In genomic region chr6:52713104-52713896, GRCm38 (mm10) we compare ENCODE assay signal across 8 mouse cellular contexts. TPM values are rescaled to one million over a fixed set of nuclear protein-coding genes. Genes with fewer than 3 reads are reported as not detected.
DNase-seq lines count a peak whose midpoint lies in the region; ATAC-seq and TF ChIP-seq lines count a peak whose summit lies in the region.

Tax1bp1 (plus strand) TSS chr6:52713729.

- H3K4me2 ChIP-seq in kidney, embryonic 14.5 days (replicated peaks; ENCODE audit: low read depth, low read length) = peak within 1 kb of the TSS; percentile 63
- H3K4me2 ChIP-seq in limb, embryonic 14.5 days (replicated peaks; ENCODE audit: low read depth, low read length, severe bottlenecking) = peak within 1 kb of the TSS; percentile 64
- peak within 1 kb of the TSS; percentile 86 for H3K4me2 ChIP-seq in midbrain, embryonic 16.5 days (ENCODE audit: low read length)

- no peaks in the 10 kb centered on the region for H3K9me3 ChIP-seq in heart, embryonic 10.5 days
- H3K9me3 ChIP-seq in kidney, embryonic 14.5 days (ENCODE audit: control insufficient read depth, low read length) = no peaks in the 10 kb centered on the region
- H3K9me3 ChIP-seq in limb, embryonic 14.5 days (ENCODE audit: control insufficient read depth, low read length) = no peaks in the 10 kb centered on the region
- no peaks in the 10 kb centered on the region for H3K9me3 ChIP-seq in midbrain, embryonic 16.5 days (replicated peaks; ENCODE audit: control insufficient read depth, low read length, poor library complexity, severe bottlenecking)

- no peak for TF ChIP-seq CTCF in brain, embryonic 14.5 days (IDR thresholded peaks at IDR 0.05; ENCODE audit: borderline replicate concordance, extremely low read depth, insufficient read depth, insufficient read length)
- TF ChIP-seq CTCF in spleen, adult 2 months (IDR thresholded peaks at IDR 0.05; ENCODE audit: extremely low read depth, insufficient read depth, insufficient read length, insufficient replicate concordance) = no peak

- peak within 1 kb of the TSS; percentile 97 for H3K4me3 ChIP-seq in heart, embryonic 10.5 days
- peak within 1 kb of the TSS; percentile 97 for H3K4me3 ChIP-seq in kidney, embryonic 14.5 days (ENCODE audit: low read length)
- H3K4me3 ChIP-seq in limb, embryonic 14.5 days (replicated peaks; ENCODE audit: low read length) = peak within 1 kb of the TSS; percentile 100
- H3K4me3 ChIP-seq in midbrain, embryonic 16.5 days (ENCODE audit: low read depth, low read length) = peak within 1 kb of the TSS; percentile 86
- peak within 1 kb of the TSS; percentile 95 for H3K4me3 ChIP-seq in spleen, adult 2 months (ENCODE audit: extremely low read depth, insufficient read depth, insufficient read length)

- DNase-seq in CD4-positive helper T cell, adult 2 months (ENCODE audit: low read depth, low spot score) = peak; percentile 96
- peak; percentile 97 for DNase-seq in brain, embryonic 14.5 days (ENCODE audit: low read depth)
- DNase-seq in heart, embryonic 10.5 days (ENCODE audit: low spot score) = peak; percentile 96
- DNase-seq in limb, embryonic 14.5 days (ENCODE audit: low spot score) = peak; percentile 89
- peak; percentile 90 to 93 for DNase-seq in spleen, adult 2 months (ENCODE audit: low read depth in 1 of 2, low spot score in 2 of 2)

- H3K4me1 ChIP-seq in heart, embryonic 10.5 days = peaks cover 5% of the 10 kb centered on the region; the same call in 1 of the 2 replicates
- 0 out of 2 replicates have a peak, but pooled peaks cover 4% of the 10 kb centered on the region for H3K4me1 ChIP-seq in kidney, embryonic 14.5 days (ENCODE audit: control insufficient read depth, insufficient read depth, low read length)
- peaks cover 4% of the 10 kb centered on the region for H3K4me1 ChIP-seq in limb, embryonic 14.5 days (ENCODE audit: control insufficient read depth, insufficient read depth, low read length)
- peaks cover 9% of the 10 kb centered on the region for H3K4me1 ChIP-seq in midbrain, embryonic 16.5 days (ENCODE audit: control insufficient read depth, insufficient read depth, low read length)
- peaks cover 10% of the 10 kb centered on the region for H3K4me1 ChIP-seq in spleen, adult 2 months (ENCODE audit: control insufficient read depth, insufficient read depth, insufficient read length)

- peak; percentile 95 for ATAC-seq in erythroblast, adult 5-6 weeks (replicated peaks; ENCODE audit: low FRiP score, poor library complexity, severe bottlenecking)
- peak; percentile 98 for ATAC-seq in kidney, embryonic 14.5 days (ENCODE audit: low FRiP score, low TSS enrichment)
- peak; percentile 97 for ATAC-seq in limb, embryonic 14.5 days (ENCODE audit: low FRiP score, low read depth)
- ATAC-seq in midbrain, embryonic 16.5 days = peak; percentile 99

- no peaks in the 10 kb centered on the region for H3K27me3 ChIP-seq in heart, embryonic 10.5 days (ENCODE audit: insufficient read depth, poor library complexity, severe bottlenecking)
- no peaks in the 10 kb centered on the region for H3K27me3 ChIP-seq in kidney, embryonic 14.5 days (ENCODE audit: control insufficient read depth, insufficient read depth, low read length)
- H3K27me3 ChIP-seq in limb, embryonic 14.5 days (ENCODE audit: control insufficient read depth, insufficient read depth, low read length) = no peaks in the 10 kb centered on the region
- H3K27me3 ChIP-seq in midbrain, embryonic 16.5 days (ENCODE audit: control insufficient read depth, insufficient read depth, low read depth, low read length) = no peaks in the 10 kb centered on the region
- H3K27me3 ChIP-seq in spleen, adult 2 months (ENCODE audit: control insufficient read depth, insufficient read depth, low read length) = no peaks in the 10 kb centered on the region

- peak within 1 kb of the TSS; percentile 93 for H3K27ac ChIP-seq in heart, embryonic 10.5 days
- peak within 1 kb of the TSS; percentile 83 for H3K27ac ChIP-seq in kidney, embryonic 14.5 days (ENCODE audit: low read depth, low read length)
- H3K27ac ChIP-seq in limb, embryonic 14.5 days (replicated peaks; ENCODE audit: low read depth, low read length) = peak within 1 kb of the TSS; percentile 93
- peak within 1 kb of the TSS; percentile 86 for H3K27ac ChIP-seq in midbrain, embryonic 16.5 days (ENCODE audit: low read length)
- peak within 1 kb of the TSS; percentile 98 for H3K27ac ChIP-seq in spleen, adult 2 months (ENCODE audit: insufficient read depth, low read length)

- H3K36me3 ChIP-seq in heart, embryonic 10.5 days = no peaks in the 10 kb centered on the region
- H3K36me3 ChIP-seq in kidney, embryonic 14.5 days (ENCODE audit: control insufficient read depth, insufficient read depth, low read length) = no peaks in the 10 kb centered on the region
- H3K36me3 ChIP-seq in limb, embryonic 14.5 days (ENCODE audit: control insufficient read depth, insufficient read depth, low read length) = no peaks in the 10 kb centered on the region
- H3K36me3 ChIP-seq in midbrain, embryonic 16.5 days (ENCODE audit: control insufficient read depth, insufficient read depth, low read length) = no peaks in the 10 kb centered on the region
- no peaks in the 10 kb centered on the region for H3K36me3 ChIP-seq in spleen, adult 2 months (ENCODE audit: control insufficient read depth, insufficient read depth, low read length)

- TF ChIP-seq POLR2A in brain, embryonic 14.5 days (IDR thresholded peaks at IDR 0.05; ENCODE audit: borderline replicate concordance, extremely low read depth, insufficient read depth, insufficient read length, poor library complexity, severe bottlenecking) = peak; percentile 84
- peak; percentile 78; the same call in 1 of the 2 replicates for TF ChIP-seq POLR2A in limb, embryonic 14.5 days (IDR thresholded peaks at IDR 0.05; ENCODE audit: borderline replicate concordance, extremely low read depth, insufficient read depth, insufficient read length)
- peak; percentile 88 for TF ChIP-seq POLR2A in spleen, adult 2 months (IDR thresholded peaks at IDR 0.05; ENCODE audit: low read depth, low read length)

- H3K9ac ChIP-seq in kidney, embryonic 14.5 days (ENCODE audit: low read depth, low read length) = peak within 1 kb of the TSS; percentile 83
- H3K9ac ChIP-seq in limb, embryonic 14.5 days (ENCODE audit: low read depth, low read length, severe bottlenecking) = peak within 1 kb of the TSS; percentile 93
- peak within 1 kb of the TSS; percentile 86 for H3K9ac ChIP-seq in midbrain, embryonic 16.5 days (ENCODE audit: low read depth, low read length)

- 3% methylated on average over 38 of the region's 38 CpGs for WGBS in heart, embryonic 10.5 days
- WGBS in kidney, embryonic 14.5 days = 4% methylated on average over 36 of the region's 38 CpGs
- WGBS in limb, embryonic 14.5 days = 4% methylated on average over 37 of the region's 38 CpGs
- 3% methylated on average over 38 of the region's 38 CpGs for WGBS in midbrain, embryonic 16.5 days
- under 1% methylated on average over 37 of the region's 38 CpGs for WGBS in spleen, adult 2 months

RNA-seq across cellular contexts. Expression of gene Tax1bp1, which starts in this region (rescaled TPM):
- polyA plus RNA-seq in brain, embryonic 14.5 days (2012; rRNA removed) = 53.1 and 65.7 TPM in 2 replicates
- total RNA-seq in erythroblast, adult 5-6 weeks (2015; ENCODE audit: low replicate concordance) = 255 and 256 TPM in 2 replicates
- 523 and 583 TPM in 2 replicates for total RNA-seq in erythroblast, adult 5-6 weeks (2017; ENCODE audit: low replicate concordance)
- 97.1 and 97.5 TPM in 2 replicates for polyA plus RNA-seq in heart, embryonic 10.5 days (2016; fragmentation: Nextera tagmentation; extraction: Ambion mirVana)
- polyA plus RNA-seq in kidney, embryonic 14.5 days (2014; fragmentation: Nextera tagmentation; extraction: Ambion mirVana) = 92.0 and 149 TPM in 2 replicates
- polyA plus RNA-seq in limb, embryonic 14.5 days (2012; rRNA removed) = 39.6 and 53.9 TPM in 2 replicates
- 137 and 140 TPM in 2 replicates for polyA plus RNA-seq in limb, embryonic 14.5 days (2014; fragmentation: Nextera tagmentation; extraction: Ambion mirVana)
- 144 and 149 TPM in 2 replicates for polyA plus RNA-seq in midbrain, embryonic 16.5 days (2015; fragmentation: Nextera tagmentation; extraction: Ambion mirVana)
- 15.6 and 16.6 TPM in 2 replicates for polyA plus RNA-seq in spleen, adult 2 months (2012; rRNA removed)

Comparison
In these comparisons a context has a peak if more than half of its experiments do, and no peak if none do; other contexts are left out.
1. Peak in every context shown above with its lines: DNase-seq, ATAC-seq, H3K4me3 ChIP-seq and H3K27ac ChIP-seq.